Mouse (Mus musculus) heart, embryonic 10.5 days (tissue): ENCODE measurements around the gene Slamf1. TPM values are rescaled to one million over a fixed set of nuclear protein-coding genes. Genes with fewer than 3 reads are reported as not detected.

ENCODE experiments used
- DNase-seq: peaks from one replicate; pipeline ENCODE4 v3.0.0-alpha.2; 2017; ENCODE audit warnings: low spot score
- H3K27ac ChIP-seq: fragments of 300-500 bp; sonication (generic); 2 replicates; pipeline ENCODE4 v1.5.1; 2016; ENCODE audit warnings: mild to moderate bottlenecking
- H3K27me3 ChIP-seq: fragments of 300-500 bp; sonication (generic); 2 replicates; pipeline ENCODE4 v1.6.1; 2016; ENCODE audit warnings: mild to moderate bottlenecking; ENCODE audit not compliant: poor library complexity, insufficient read depth, severe bottlenecking
- H3K36me3 ChIP-seq: fragments of 300-500 bp; sonication (generic); 2 replicates; pipeline ENCODE4 v1.6.1; 2016; ENCODE audit warnings: mild to moderate bottlenecking, moderate library complexity
- H3K4me1 ChIP-seq: fragments of 300-500 bp; sonication (generic); 2 replicates; pipeline ENCODE4 v1.6.1; 2016; ENCODE audit warnings: mild to moderate bottlenecking
- H3K4me3 ChIP-seq: fragments of 300-500 bp; sonication (generic); 2 replicates; pipeline ENCODE4 v1.5.1; 2016; ENCODE audit warnings: mild to moderate bottlenecking, moderate library complexity
- H3K9me3 ChIP-seq: fragments of 300-500 bp; sonication (generic); 2 replicates; pipeline ENCODE4 v1.6.1; 2016; ENCODE audit warnings: mild to moderate bottlenecking, moderate library complexity
- WGBS: fragments of 180-500 bp; shearing (Covaris S2); methylation state at CpG from one replicate; pipeline ENCODE4 v1.1.7; 2016; 5-methylcytosine and 5-hydroxymethylcytosine counted together
- polyA plus RNA-seq: library from polyadenylated mRNA; unstranded; fragments of >200 nt; fragmentation: Nextera tagmentation; extraction: Ambion mirVana; gene quantifications from 2 replicates; pipeline ENCODE4 v1.2.1, GENCODE M21; 2016

Gene Slamf1
- polyA plus RNA-seq, 1 experiment from 2014 or later, result 0.36 TPM

- DNase-seq, result no peak
- Histone ChIP-seq H3K4me3 (no peak overlapping the region), H3K9me3 (no peaks in the 10 kb centered on the region), H3K27ac (no peak overlapping the region), H3K4me1 (no peaks in the 10 kb centered on the region), H3K27me3 (no peaks in the 10 kb centered on the region), H3K36me3 (no peaks in the 10 kb centered on the region)
- 33% methylated on average over 1 of the region's 1 CpGs for WGBS
Observed at GRCm38 (mm10) chr1:171821331-171821730, 54.4 kb downstream of the Slamf1 start.

GRCm38 (mm10) chr1:171825462-171825861 lies 58.5 kb downstream of the Slamf1 start:
- 27% methylated on average over 4 of the region's 4 CpGs for WGBS
- Histone ChIP-seq H3K4me1 (no peaks in the 10 kb centered on the region), H3K36me3 (no peaks in the 10 kb centered on the region), H3K27ac (no peak overlapping the region), H3K4me3 (no peak overlapping the region), H3K9me3 (no peaks in the 10 kb centered on the region), H3K27me3 (no peaks in the 10 kb centered on the region)
- no peak for DNase-seq

DNA sequence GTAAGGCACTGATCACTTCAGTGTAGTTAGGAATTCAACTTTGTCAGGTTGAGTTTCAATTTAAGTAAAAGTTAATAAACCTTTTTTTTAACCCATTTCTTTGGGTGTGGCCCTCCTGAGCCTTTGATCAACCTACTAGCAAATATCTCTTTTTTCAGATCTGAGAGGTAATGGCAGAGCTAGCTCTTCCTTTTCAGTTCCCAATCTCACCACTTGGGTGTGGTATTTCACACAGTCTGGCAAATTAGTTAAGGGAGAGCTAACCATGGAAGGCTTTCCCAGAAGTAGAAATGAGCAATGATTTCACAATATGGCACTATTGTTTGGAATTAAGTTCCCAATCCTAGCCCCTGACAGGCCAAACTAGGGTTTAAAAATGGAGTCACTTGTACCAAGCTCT lies 59.2 kb downstream of the Slamf1 start:
- no peaks in the 10 kb centered on the region for H3K9me3 ChIP-seq
- H3K36me3 ChIP-seq, result no peaks in the 10 kb centered on the region
- H3K27ac ChIP-seq, result no peak overlapping the region
- H3K4me3 ChIP-seq, result no peak overlapping the region
- H3K4me1 ChIP-seq, result no peaks in the 10 kb centered on the region
- H3K27me3 ChIP-seq, result no peaks in the 10 kb centered on the region
- no peak for DNase-seq

GRCm38 (mm10) chr1:171827674-171828073 lies 60.7 kb downstream of the Slamf1 start:
- Histone ChIP-seq H3K27ac (no peak overlapping the region), H3K4me3 (no peak overlapping the region), H3K9me3 (no peaks in the 10 kb centered on the region), H3K4me1 (no peaks in the 10 kb centered on the region), H3K27me3 (no peaks in the 10 kb centered on the region), H3K36me3 (no peaks in the 10 kb centered on the region)
- no peak for DNase-seq

GRCm38 (mm10) chr1:171839488-171839887 lies 72.6 kb downstream of the Slamf1 start, which contains the start of gene Cd84:
Cd84 (plus strand) TSS chr1:171839697.
- Histone ChIP-seq H3K36me3 (no peaks in the 10 kb centered on the region), H3K4me3 (no peak within 1 kb of the TSS), H3K27ac (no peak within 1 kb of the TSS), H3K4me1 (no peaks in the 10 kb centered on the region), H3K9me3 (no peaks in the 10 kb centered on the region), H3K27me3 (no peaks in the 10 kb centered on the region)
- 90% methylated on average over 3 of the region's 3 CpGs for WGBS
- DNase-seq, result no peak

DNA sequence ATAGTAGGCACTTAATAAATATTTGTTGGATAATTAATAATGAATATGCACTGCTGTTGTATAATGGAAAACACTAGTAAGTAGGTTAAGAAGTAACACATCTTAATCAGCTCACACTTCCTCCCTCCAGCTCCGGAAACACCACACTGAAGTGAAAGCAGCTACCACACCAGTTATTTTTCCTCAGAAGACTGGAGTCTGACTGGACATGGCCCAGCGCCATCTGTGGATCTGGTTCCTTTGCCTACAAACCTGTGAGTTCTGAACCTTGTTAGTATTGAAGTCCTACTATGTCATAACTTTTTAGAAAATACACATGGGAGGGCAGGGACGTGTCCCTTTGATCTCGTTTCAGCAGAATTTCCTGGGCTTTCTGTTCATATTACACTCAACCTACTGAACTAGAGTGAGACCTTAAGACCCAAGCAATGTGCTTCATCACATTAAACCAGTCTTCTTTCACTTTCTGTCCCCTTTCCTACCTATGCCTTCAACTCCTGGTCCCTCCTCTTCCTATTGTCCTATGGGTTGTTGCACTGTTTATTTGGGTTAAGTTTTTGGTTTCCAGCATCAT lies 73.6 kb downstream of the Slamf1 start:
- no peaks in the 10 kb centered on the region for H3K36me3 ChIP-seq
- no peak overlapping the region for H3K27ac ChIP-seq
- H3K27me3 ChIP-seq, result no peaks in the 10 kb centered on the region
- no peaks in the 10 kb centered on the region for H3K9me3 ChIP-seq
- no peak overlapping the region for H3K4me3 ChIP-seq
- no peak for DNase-seq
- 75% methylated on average over 4 of the region's 4 CpGs for WGBS
- no peaks in the 10 kb centered on the region for H3K4me1 ChIP-seq

DNA sequence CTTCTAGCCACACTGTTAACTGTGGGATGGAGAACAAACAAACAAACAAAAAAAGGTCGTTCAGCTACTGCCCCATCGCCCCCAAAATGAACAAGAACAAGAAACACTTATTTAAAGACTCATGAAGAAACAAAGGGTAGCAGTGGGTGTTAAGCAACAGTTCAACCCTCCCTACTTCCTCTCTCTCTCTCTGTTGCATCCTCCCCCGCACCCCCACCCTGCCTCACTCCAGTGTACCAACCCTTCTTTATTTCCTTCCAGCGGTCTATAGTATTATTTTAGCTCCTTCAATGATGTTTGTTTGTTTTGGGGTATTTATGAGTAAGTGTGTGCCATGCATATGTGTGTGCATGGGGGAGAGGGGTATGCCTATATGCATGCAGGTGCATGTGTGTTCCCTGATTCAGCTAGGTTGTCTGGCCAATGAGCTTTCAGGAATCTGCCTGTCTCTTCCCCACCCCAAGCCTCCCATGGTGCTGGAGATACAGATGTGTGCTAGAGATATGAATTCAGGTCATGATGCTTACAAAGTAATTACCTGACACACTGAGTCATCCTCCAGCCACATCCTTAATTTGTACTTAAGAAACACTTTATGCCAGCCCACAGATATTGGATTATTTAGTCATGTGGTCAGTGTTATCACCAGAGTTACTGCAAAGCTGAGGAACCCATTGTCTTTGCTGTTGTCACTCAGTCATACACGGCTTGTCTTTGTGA lies 78.3 kb downstream of the Slamf1 start:
- no peaks in the 10 kb centered on the region for H3K36me3 ChIP-seq
- no peaks in the 10 kb centered on the region for H3K4me1 ChIP-seq
- no peak overlapping the region for H3K4me3 ChIP-seq
- no peaks in the 10 kb centered on the region for H3K27me3 ChIP-seq
- H3K27ac ChIP-seq, result no peak overlapping the region
- no peaks in the 10 kb centered on the region for H3K9me3 ChIP-seq
- no peak for DNase-seq
- WGBS, result 71% methylated on average over 5 of the region's 5 CpGs

DNA sequence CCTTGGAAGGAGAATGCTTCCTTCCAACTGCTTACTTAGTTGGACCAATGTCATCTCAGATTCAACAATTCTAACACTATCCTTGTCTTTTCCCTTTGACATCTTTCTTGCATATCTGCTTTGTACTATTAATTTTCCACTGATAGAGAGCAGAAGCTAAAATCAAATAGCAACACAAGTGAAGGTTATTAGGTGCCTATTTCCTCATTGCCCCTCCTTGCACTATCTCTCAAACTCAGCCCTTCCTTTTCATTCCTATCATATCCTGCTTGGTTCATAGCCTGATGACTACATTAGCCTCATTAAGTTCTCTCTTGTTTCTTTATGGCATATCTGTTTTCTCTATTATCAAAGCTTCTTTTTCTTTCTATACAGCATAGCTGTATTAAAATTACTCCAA lies 81.3 kb downstream of the Slamf1 start:
- Histone ChIP-seq H3K27ac (no peak overlapping the region), H3K9me3 (no peaks in the 10 kb centered on the region), H3K4me1 (no peaks in the 10 kb centered on the region), H3K27me3 (no peaks in the 10 kb centered on the region), H3K4me3 (no peak overlapping the region), H3K36me3 (no peaks in the 10 kb centered on the region)
- no peak for DNase-seq

- WGBS, result 79% methylated on average over 4 of the region's 4 CpGs
- no peak overlapping the region for H3K27ac ChIP-seq
Observed at GRCm38 (mm10) chr1:171848757-171849156, 81.8 kb downstream of the Slamf1 start.

DNA sequence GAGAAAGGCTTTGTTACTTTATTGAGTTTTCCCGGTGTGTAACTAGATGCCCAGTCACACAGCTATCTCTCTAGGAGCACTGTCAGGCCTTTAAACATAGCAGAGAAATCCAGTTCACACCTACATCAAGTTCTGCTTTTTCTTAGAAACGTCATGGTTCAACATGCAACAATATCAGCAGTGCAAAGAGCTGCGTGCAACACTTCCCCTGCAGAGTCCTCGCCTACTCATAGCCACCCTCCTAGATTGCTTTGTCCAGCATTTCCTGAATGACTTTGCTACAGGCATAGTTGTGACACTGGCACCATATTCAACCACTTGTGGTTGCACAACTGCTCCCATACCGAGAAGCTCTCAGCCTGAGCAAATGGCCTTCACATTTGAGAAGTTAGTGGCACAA lies 82.5 kb downstream of the Slamf1 start:
- Histone ChIP-seq H3K36me3 (no peaks in the 10 kb centered on the region), H3K27ac (no peak overlapping the region), H3K27me3 (no peaks in the 10 kb centered on the region), H3K4me3 (no peak overlapping the region), H3K4me1 (no peaks in the 10 kb centered on the region), H3K9me3 (no peaks in the 10 kb centered on the region)
- DNase-seq, result no peak
- WGBS, result 76% methylated on average over 5 of the region's 5 CpGs

More at GRCm38 (mm10) chr1:171848757-171849156, 81.8 kb downstream of the Slamf1 start:
- Histone ChIP-seq H3K4me3 (no peak overlapping the region), H3K36me3 (no peaks in the 10 kb centered on the region), H3K9me3 (no peaks in the 10 kb centered on the region), H3K4me1 (no peaks in the 10 kb centered on the region), H3K27me3 (no peaks in the 10 kb centered on the region)
- DNase-seq, result no peak

Other genes starting within 250 kb of the Slamf1 start
- gene Itln1, start 231.8 kb upstream of the Slamf1 start, polyA plus RNA-seq, result not detected in 2 replicates
- 0.13 TPM in 1 of 2 replicates, not detected in the other for gene Cd244a, start 207.9 kb upstream of the Slamf1 start, polyA plus RNA-seq
- not detected in 2 replicates for gene Ly9, start 159.7 kb upstream of the Slamf1 start, polyA plus RNA-seq
- not detected in 2 replicates for gene Slamf7, start 114.1 kb upstream of the Slamf1 start, polyA plus RNA-seq
- gene Cd48, start 85.1 kb upstream of the Slamf1 start, polyA plus RNA-seq, result 0.25 TPM in 1 of 2 replicates, not detected in the other
- gene Cd84, start 72.6 kb downstream of the Slamf1 start, polyA plus RNA-seq, result 0.34 and 0.48 TPM in 2 replicates
- not detected in 2 replicates for gene Gm10521, start 128.5 kb downstream of the Slamf1 start, polyA plus RNA-seq
- 0.08 TPM in 1 of 2 replicates, not detected in the other for gene Slamf6, start 150.4 kb downstream of the Slamf1 start, polyA plus RNA-seq